Mouse (Mus musculus) heart, postnatal 0 days (tissue): ENCODE measurements around the gene Clic6.

ENCODE experiments used
- CTCF ChIP-seq: IDR thresholded peaks from 2 replicates; pipeline ENCODE4 v1.5.1; 2016; ENCODE audit warnings: antibody characterized with exemption, control low read depth, low read depth
- EP300 ChIP-seq: IDR thresholded peaks from 2 replicates; pipeline ENCODE4 v1.6.1; 2016; ENCODE audit warnings: antibody characterized with exemption, low read depth

DNA sequence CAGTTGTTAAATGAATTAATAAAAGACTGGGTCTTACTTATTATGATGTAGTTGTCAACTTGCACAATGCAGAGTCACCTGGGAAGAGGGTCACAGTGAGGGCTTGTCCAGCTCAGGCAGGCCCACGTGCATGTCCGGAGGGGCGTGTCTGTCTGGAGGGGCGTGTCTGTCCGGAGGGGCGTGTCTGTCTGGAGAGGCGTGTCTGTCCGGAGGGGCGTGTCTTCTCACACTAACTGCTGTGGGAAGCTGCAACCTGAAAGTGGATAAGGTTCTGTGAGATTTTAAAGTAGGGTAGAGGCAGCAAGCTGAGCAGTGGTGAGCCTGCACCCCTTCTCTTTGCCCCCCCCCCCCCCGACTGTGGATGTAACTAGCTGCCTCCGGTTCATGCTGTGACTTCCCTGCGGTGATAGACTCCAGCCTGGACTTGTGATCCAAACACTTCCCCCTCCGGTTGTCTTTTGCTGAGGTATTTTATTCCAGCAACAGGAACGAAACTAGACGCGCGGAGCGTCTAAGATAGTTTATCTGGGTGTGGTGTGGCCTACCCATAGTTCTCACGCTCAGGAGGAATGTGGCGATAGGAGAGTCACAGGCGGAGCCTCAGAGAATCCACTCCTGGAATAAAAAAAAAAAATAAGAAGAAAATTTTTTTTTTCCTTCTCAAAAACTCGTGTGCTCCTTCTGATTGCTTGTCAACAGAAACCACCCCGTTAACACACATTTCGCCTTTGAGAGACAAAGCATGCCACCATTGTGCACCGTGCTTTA lies 10.3 kb upstream of the Clic6 start:
- TF ChIP-seq CTCF: no peak
- TF ChIP-seq EP300: no peak
